In the genomic region with DNA sequence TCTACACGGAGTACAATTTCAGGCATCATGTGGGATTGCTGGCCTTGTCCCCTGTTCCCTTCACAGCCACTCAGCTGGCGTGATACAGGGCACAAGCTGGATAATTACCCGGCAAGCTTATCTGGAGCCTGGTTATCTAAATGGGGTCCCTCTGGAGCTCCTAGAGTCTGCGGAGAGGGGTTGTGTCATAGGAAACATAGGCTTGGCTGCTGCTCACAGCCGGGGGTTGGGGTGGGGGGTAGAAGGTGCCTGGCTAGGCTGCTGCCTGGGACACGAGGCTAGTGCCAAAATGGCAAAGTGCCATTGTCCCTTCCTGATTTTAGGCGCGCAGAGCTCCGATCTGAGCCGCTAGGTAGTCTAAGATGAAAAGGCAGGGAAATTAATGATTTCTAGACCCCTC, we compare ENCODE assay signal across 9 mouse cellular contexts.
DNase-seq lines count a peak whose midpoint lies in the region; ATAC-seq and TF ChIP-seq lines count a peak whose summit lies in the region.
"Had no signal": no experiment of that assay in that cellular context is flagged by ENCODE, and none has a peak within 500 bp of the region (broad histone marks: within the 10 kb centered on the region; RNA-seq: fewer than 3 reads in every experiment).

No protein-coding gene starts in this region.

- ATAC-seq in frontal cortex, adult (ENCODE audit: low TSS enrichment) = no peak

- intact Hi-C loops in heart, adult 2 months (cut with DNase I) = loop anchor here (2.0 kb wide), 1 partner anchor 50 kb away; no protein-coding TSS in a partner anchor
- intact Hi-C loops in heart, postnatal 36 days (cut with DNase I) = loop anchor here (2.0 to 5.0 kb wide), 3 partner anchors 46 to 88 kb away; a partner anchor contains a TSS

- peak overlapping the region; percentile 27 for H3K9ac ChIP-seq in heart, adult 2 months (ENCODE audit: low read depth, low read length)
- H3K9ac ChIP-seq: embryonic facial prominence, embryonic 15.5 days had no signal

- no peak for DNase-seq in lung, adult 2 months
- no peak for DNase-seq in lung, adult 18-20 months
- DNase-seq in heart, adult 2 months = peak; percentile 62 to 79
- DNase-seq in heart, postnatal 36 days = peak; percentile 62 to 68
- peak; percentile 55 for DNase-seq in lung, postnatal 10 days
- no peak for DNase-seq in layer of hippocampus, postnatal 10 days (ENCODE audit: low spot score in 2 of 2)
- no peak for DNase-seq in thymus, adult 18-20 months

- no peak for TF ChIP-seq CTCF in lung, adult 2 months (IDR thresholded peaks at IDR 0.05; ENCODE audit: insufficient read depth, low read length)
- no peak for TF ChIP-seq CTCF in heart, adult 2 months (IDR thresholded peaks at IDR 0.05)

- peak overlapping the region; percentile 20 for H3K4me3 ChIP-seq in lung, adult 2 months (replicated peaks; ENCODE audit: extremely low read depth, low read depth, low read length)
- H3K4me3 ChIP-seq in heart, adult 2 months = peak overlapping the region; percentile 32
- H3K4me3 ChIP-seq: embryonic facial prominence, embryonic 15.5 days had no signal

- WGBS in lung, adult 2 months = 35% methylated on average over 10 of the region's 10 CpGs
- 17% methylated on average over 10 of the region's 10 CpGs for WGBS in heart, adult 2 months

- H3K79me2 ChIP-seq in heart, adult 2 months (replicated peaks; ENCODE audit: control insufficient read depth, insufficient read depth, low read length) = no peaks in the 10 kb centered on the region

- H3K27ac ChIP-seq in heart, adult 2 months = peak overlapping the region; percentile 64
- H3K27ac ChIP-seq: embryonic facial prominence, embryonic 15.5 days had no signal

- H3K27me3 ChIP-seq in heart, adult 2 months (ENCODE audit: control insufficient read depth, insufficient read depth, low read length) = no peaks in the 10 kb centered on the region
- H3K27me3 ChIP-seq: embryonic facial prominence, embryonic 15.5 days had no signal

- TF ChIP-seq EP300 in heart, adult 2 months (IDR thresholded peaks at IDR 0.05; ENCODE audit: insufficient read depth, low read depth, low read length) = 0 out of 2 replicates have a peak, but pooled peaks have one; percentile 48

- no peaks in the 10 kb centered on the region for H3K36me3 ChIP-seq in heart, adult 2 months (ENCODE audit: control insufficient read depth, insufficient read depth, low read length)
- H3K36me3 ChIP-seq: embryonic facial prominence, embryonic 15.5 days had no signal

- no peaks in the 10 kb centered on the region for H3K4me1 ChIP-seq in lung, adult 2 months (ENCODE audit: control insufficient read depth, insufficient read depth, low read length)
- peaks cover 5% of the 10 kb centered on the region for H3K4me1 ChIP-seq in heart, adult 2 months (ENCODE audit: control insufficient read depth, insufficient read depth, low read length)

- TF ChIP-seq POLR2A in lung, adult 2 months (IDR thresholded peaks at IDR 0.05; ENCODE audit: borderline replicate concordance, extremely low read depth, low read depth, low read length) = no peak
- TF ChIP-seq POLR2A in heart, adult 2 months (IDR thresholded peaks at IDR 0.05; ENCODE audit: insufficient read depth, low read depth, low read length) = no peak

Comparison
In these comparisons a context has a peak if more than half of its experiments do, and no peak if none do; other contexts are left out.
1. DNase-seq: peak in heart, adult 2 months (2 of 2), heart, postnatal 36 days (2 of 2) and lung, postnatal 10 days (single experiment); none in lung, adult 2 months (single experiment), lung, adult 18-20 months (0 of 2), layer of hippocampus, postnatal 10 days (0 of 2) and thymus, adult 18-20 months (0 of 2).